Mouse (Mus musculus) heart, postnatal 10 days (tissue): ENCODE data around the gene Sipa1l1. TPM values are rescaled to one million over a fixed set of nuclear protein-coding genes. Genes with fewer than 3 reads are reported as not detected.
A peak's percentile ranks its signal among the peaks of the same experiment; 100 is the strongest.

Experiments
- DNase-seq, 2 experiments: peaks; one replicate each; pipeline ENCODE4 v3.0.0; 2021
- intact Hi-C: fragments of 180-260 bp; cut with DNase I; formaldehyde crosslinking; loops from one replicate; pipeline ENCODE4 v1.15.1; 2025
- total RNA-seq, 2 experiments: library from RNA; stranded (reverse); gene quantifications; 2 replicates each; pipeline ENCODE4 v1.2.3; 2021

Sipa1l1 gene
- total RNA-seq, 2 experiments from 2014 or later = 19.4 to 19.9 TPM

- no peak for DNase-seq
- intact Hi-C loops = loop anchor here (10.0 kb wide), 1 partner anchor 119 kb away; no protein-coding TSS in a partner anchor
Observed at GRCm38 (mm10) chr12:82495936-82496335, 326.8 kb downstream of the Sipa1l1 start.

- intact Hi-C loops = loop anchor here (1.0 to 10.0 kb wide), 3 partner anchors 117 to 519 kb away; no protein-coding TSS in a partner anchor
- DNase-seq = peak; percentile 53 to 76
Observed at GRCm38 (mm10) chr12:82497866-82498631, 328.9 kb downstream of the Sipa1l1 start.

GRCm38 (mm10) chr12:82498701-82499100 is 329.6 kb downstream of the Sipa1l1 start:
- DNase-seq = no peak
- intact Hi-C loops = loop anchor here (1.0 to 10.0 kb wide), 3 partner anchors 116 to 518 kb away; no protein-coding TSS in a partner anchor

- DNase-seq = no peak
- intact Hi-C loops = loop anchor here (2.0 to 10.0 kb wide), 2 partner anchors 115 to 517 kb away; no protein-coding TSS in a partner anchor
Observed at GRCm38 (mm10) chr12:82499731-82500130, 330.6 kb downstream of the Sipa1l1 start.
